12 mouse cellular contexts compared by ENCODE assay signal in the genomic region with DNA sequence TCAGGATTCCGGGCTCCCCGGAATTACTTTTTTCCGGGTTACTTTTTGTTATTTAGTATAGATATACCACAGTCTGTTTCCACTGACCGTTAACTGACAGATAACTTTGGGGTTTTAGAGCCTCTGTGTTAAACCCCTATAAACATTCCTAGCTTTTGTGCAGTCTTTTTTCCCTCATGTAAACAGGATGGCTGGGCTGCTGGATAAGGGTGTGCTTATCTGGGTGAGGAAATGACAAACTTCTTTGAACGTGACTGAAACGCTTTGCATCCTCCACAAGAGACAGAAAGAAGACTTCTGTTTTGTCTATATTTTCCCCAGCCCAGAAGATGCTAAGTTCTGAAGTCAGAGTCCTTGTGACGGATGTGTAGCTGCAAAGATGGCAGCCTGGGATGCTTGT. TPM values are rescaled to one million over a fixed set of nuclear protein-coding genes. Genes with fewer than 3 reads are reported as not detected.
DNase-seq lines count a peak whose midpoint lies in the region; ATAC-seq and TF ChIP-seq lines count a peak whose summit lies in the region.
"Had no signal": no experiment of that assay in that cellular context is flagged by ENCODE, and none has a peak within 500 bp of the region (broad histone marks: within the 10 kb centered on the region; RNA-seq: fewer than 3 reads in every experiment).

No protein-coding gene starts in this region.

- H3K27me3 ChIP-seq in kidney, embryonic 14.5 days (ENCODE audit: control insufficient read depth, insufficient read depth, low read length) = no peaks in the 10 kb centered on the region
- no peaks in the 10 kb centered on the region; the same call in 1 of the 2 replicates for H3K27me3 ChIP-seq in kidney, adult 2 months (replicated peaks; ENCODE audit: control insufficient read depth, insufficient read depth, low read length)
- no peaks in the 10 kb centered on the region for H3K27me3 ChIP-seq in embryonic facial prominence, embryonic 10.5 days (replicated peaks; ENCODE audit: low read depth, poor library complexity, severe bottlenecking)
- no peaks in the 10 kb centered on the region for H3K27me3 ChIP-seq in limb, embryonic 13.5 days
- H3K27me3 ChIP-seq in lung, embryonic 16.5 days (ENCODE audit: control insufficient read depth, insufficient read depth, low read depth, low read length) = no peaks in the 10 kb centered on the region
- H3K27me3 ChIP-seq in forebrain, embryonic 15.5 days = no peaks in the 10 kb centered on the region

- H3K9me3 ChIP-seq in kidney, embryonic 14.5 days (ENCODE audit: control insufficient read depth, low read length) = no peaks in the 10 kb centered on the region
- H3K9me3 ChIP-seq in embryonic facial prominence, embryonic 10.5 days = no peaks in the 10 kb centered on the region
- no peaks in the 10 kb centered on the region for H3K9me3 ChIP-seq in limb, embryonic 13.5 days
- no peaks in the 10 kb centered on the region for H3K9me3 ChIP-seq in lung, embryonic 16.5 days (ENCODE audit: control insufficient read depth, low read length)
- no peaks in the 10 kb centered on the region for H3K9me3 ChIP-seq in forebrain, embryonic 15.5 days
- H3K9me3 ChIP-seq: forebrain, embryonic 12.5 days had no signal

- TF ChIP-seq POLR2A in kidney, adult 2 months (IDR thresholded peaks at IDR 0.05; ENCODE audit: low read depth, low read length) = no peak

- H3K27ac ChIP-seq in kidney, embryonic 14.5 days (ENCODE audit: low read depth, low read length) = peak overlapping the region; percentile 65; the same call in 1 of the 2 replicates
- no peak overlapping the region for H3K27ac ChIP-seq in kidney, adult 2 months (ENCODE audit: insufficient read depth, low read depth, low read length)
- H3K27ac ChIP-seq in embryonic facial prominence, embryonic 10.5 days (replicated peaks) = peak overlapping the region; percentile 52
- peak overlapping the region; percentile 95; the same call in 1 of the 2 replicates for H3K27ac ChIP-seq in limb, embryonic 13.5 days
- peak overlapping the region; percentile 80 for H3K27ac ChIP-seq in lung, embryonic 16.5 days (ENCODE audit: low read length)
- no peak overlapping the region for H3K27ac ChIP-seq in forebrain, embryonic 15.5 days (replicated peaks)
- H3K27ac ChIP-seq: forebrain, embryonic 12.5 days; hindbrain, postnatal 0 days had no signal

- H3K4me2 ChIP-seq in kidney, embryonic 14.5 days (replicated peaks; ENCODE audit: low read depth, low read length) = no peak overlapping the region
- no peak overlapping the region for H3K4me2 ChIP-seq in limb, embryonic 13.5 days (replicated peaks)
- H3K4me2 ChIP-seq in lung, embryonic 16.5 days (ENCODE audit: low read depth, low read length) = no peak overlapping the region
- no peak overlapping the region for H3K4me2 ChIP-seq in forebrain, embryonic 15.5 days (replicated peaks)
- H3K4me2 ChIP-seq: forebrain, embryonic 12.5 days had no signal

- no peaks in the 10 kb centered on the region for H3K36me3 ChIP-seq in kidney, embryonic 14.5 days (ENCODE audit: control insufficient read depth, insufficient read depth, low read length)
- H3K36me3 ChIP-seq in kidney, adult 2 months (ENCODE audit: control insufficient read depth, insufficient read depth, low read length) = no peaks in the 10 kb centered on the region
- H3K36me3 ChIP-seq in embryonic facial prominence, embryonic 10.5 days (replicated peaks) = no peaks in the 10 kb centered on the region
- no peaks in the 10 kb centered on the region for H3K36me3 ChIP-seq in limb, embryonic 13.5 days
- no peaks in the 10 kb centered on the region for H3K36me3 ChIP-seq in lung, embryonic 16.5 days (ENCODE audit: control insufficient read depth, insufficient read depth, low read length)
- no peaks in the 10 kb centered on the region for H3K36me3 ChIP-seq in forebrain, embryonic 15.5 days
- H3K36me3 ChIP-seq: forebrain, embryonic 12.5 days had no signal

- DNase-seq in kidney, adult 2 months = no peak
- no peak for DNase-seq in embryonic facial prominence, embryonic 10.5 days (ENCODE audit: low spot score)
- DNase-seq in cerebellum, postnatal 14 days = no peak
- DNase-seq in cerebellum, adult 9-11 months = no peak
- DNase-seq: cerebellum, adult 2 months; gastrocnemius, postnatal 14 days had no signal

- TF ChIP-seq CTCF in kidney, adult 2 months (conservative IDR thresholded peaks at IDR 0.05; ENCODE audit: insufficient read depth, insufficient read length, low read depth, low read length) = no peak

- no peak overlapping the region for H3K9ac ChIP-seq in kidney, embryonic 14.5 days (ENCODE audit: low read depth, low read length)
- H3K9ac ChIP-seq in limb, embryonic 13.5 days = no peak overlapping the region
- no peak overlapping the region for H3K9ac ChIP-seq in lung, embryonic 16.5 days (ENCODE audit: low read length)
- no peak overlapping the region for H3K9ac ChIP-seq in forebrain, embryonic 15.5 days (replicated peaks)
- H3K9ac ChIP-seq: forebrain, embryonic 12.5 days had no signal

- H3K4me1 ChIP-seq in kidney, embryonic 14.5 days (ENCODE audit: control insufficient read depth, insufficient read depth, low read length) = peaks cover 23% of the 10 kb centered on the region
- no peaks in the 10 kb centered on the region for H3K4me1 ChIP-seq in kidney, adult 2 months (ENCODE audit: control insufficient read depth, insufficient read depth, low read length)
- peaks cover 42% of the 10 kb centered on the region for H3K4me1 ChIP-seq in embryonic facial prominence, embryonic 10.5 days
- peaks cover 67% of the 10 kb centered on the region for H3K4me1 ChIP-seq in limb, embryonic 13.5 days
- H3K4me1 ChIP-seq in lung, embryonic 16.5 days (replicated peaks; ENCODE audit: control insufficient read depth, insufficient read depth, low read length) = peaks cover 14% of the 10 kb centered on the region
- peaks cover 31% of the 10 kb centered on the region for H3K4me1 ChIP-seq in forebrain, embryonic 15.5 days

- ATAC-seq in kidney, embryonic 14.5 days (ENCODE audit: low FRiP score, low TSS enrichment) = no peak
- ATAC-seq in limb, embryonic 13.5 days (ENCODE audit: low FRiP score, low read depth) = no peak
- ATAC-seq in lung, embryonic 16.5 days (ENCODE audit: low read depth) = peak; percentile 80
- no peak for ATAC-seq in forebrain, embryonic 15.5 days (replicated peaks)
- ATAC-seq: hindbrain, postnatal 0 days had no signal

- no peak overlapping the region for H3K4me3 ChIP-seq in kidney, embryonic 14.5 days (ENCODE audit: low read length)
- H3K4me3 ChIP-seq in kidney, adult 2 months (ENCODE audit: insufficient read depth, low read depth, low read length) = no peak overlapping the region
- H3K4me3 ChIP-seq in embryonic facial prominence, embryonic 10.5 days = no peak overlapping the region
- H3K4me3 ChIP-seq in limb, embryonic 13.5 days = no peak overlapping the region
- H3K4me3 ChIP-seq in lung, embryonic 16.5 days (ENCODE audit: low read length) = no peak overlapping the region
- no peak overlapping the region for H3K4me3 ChIP-seq in forebrain, embryonic 15.5 days
- H3K4me3 ChIP-seq: forebrain, embryonic 12.5 days had no signal

- 62% methylated on average over 7 of the region's 7 CpGs for WGBS in kidney, embryonic 14.5 days
- WGBS in kidney, adult 2 months = 76% methylated on average over 7 of the region's 7 CpGs
- 74% methylated on average over 7 of the region's 7 CpGs for WGBS in embryonic facial prominence, embryonic 10.5 days
- WGBS in limb, embryonic 13.5 days = 43% methylated on average over 7 of the region's 7 CpGs
- WGBS in lung, embryonic 16.5 days = 35% methylated on average over 7 of the region's 7 CpGs
- WGBS in forebrain, embryonic 15.5 days = 67% methylated on average over 7 of the region's 7 CpGs

RNA-seq across cellular contexts. Expression of a gene that starts 10.9 kb away (rescaled TPM):
- 2,297 and 2,617 TPM in 2 replicates for polyA plus RNA-seq in kidney, embryonic 14.5 days (2014; fragmentation: Nextera tagmentation; extraction: Ambion mirVana)
- polyA plus RNA-seq in kidney, adult 2 months (2012; rRNA removed) = 8.4 and 16.5 TPM in 2 replicates
- 1,878 and 2,201 TPM in 2 replicates for polyA plus RNA-seq in embryonic facial prominence, embryonic 10.5 days (2016; fragmentation: Nextera tagmentation; extraction: Ambion mirVana)
- 1,770 and 1,957 TPM in 2 replicates for polyA plus RNA-seq in limb, embryonic 13.5 days (2015; fragmentation: Nextera tagmentation; extraction: Ambion mirVana)
- 1,483 and 1,593 TPM in 2 replicates for polyA plus RNA-seq in lung, embryonic 16.5 days (2015; fragmentation: Nextera tagmentation; extraction: Ambion mirVana)
- 313 and 315 TPM in 2 replicates for polyA plus RNA-seq in forebrain, embryonic 15.5 days (2015; fragmentation: Nextera tagmentation; extraction: Ambion mirVana)

RNA-seq across cellular contexts. Expression of a gene that starts 18.9 kb away (rescaled TPM):
- 31.2 and 31.8 TPM in 2 replicates for polyA plus RNA-seq in kidney, embryonic 14.5 days (2014; fragmentation: Nextera tagmentation; extraction: Ambion mirVana)
- 2.6 and 2.9 TPM in 2 replicates for polyA plus RNA-seq in kidney, adult 2 months (2012; rRNA removed)
- 17.7 and 17.9 TPM in 2 replicates for polyA plus RNA-seq in embryonic facial prominence, embryonic 10.5 days (2016; fragmentation: Nextera tagmentation; extraction: Ambion mirVana)
- polyA plus RNA-seq in limb, embryonic 13.5 days (2015; fragmentation: Nextera tagmentation; extraction: Ambion mirVana) = 52.3 and 55.4 TPM in 2 replicates
- polyA plus RNA-seq in lung, embryonic 16.5 days (2015; fragmentation: Nextera tagmentation; extraction: Ambion mirVana) = 15.6 and 16.0 TPM in 2 replicates
- 14.9 and 17.3 TPM in 2 replicates for polyA plus RNA-seq in forebrain, embryonic 15.5 days (2015; fragmentation: Nextera tagmentation; extraction: Ambion mirVana)

Comparison
In these comparisons a context has a peak if more than half of its experiments do, and no peak if none do; other contexts are left out.
1. H3K27ac ChIP-seq: peak in kidney, embryonic 14.5 days (single experiment), embryonic facial prominence, embryonic 10.5 days (single experiment), limb, embryonic 13.5 days (single experiment) and lung, embryonic 16.5 days (single experiment); none in kidney, adult 2 months (single experiment) and forebrain, embryonic 15.5 days (single experiment).
2. RNA of a gene that starts 10.9 kb away (polyA plus RNA-seq): 2,297 to 2,617 TPM in kidney, embryonic 14.5 days, 1,770 to 1,957 TPM in limb, embryonic 13.5 days, 1,878 to 2,201 TPM in embryonic facial prominence, embryonic 10.5 days, 1,483 to 1,593 TPM in lung, embryonic 16.5 days and 313 to 315 TPM in forebrain, embryonic 15.5 days; 8.4 to 16.5 TPM in kidney, adult 2 months; every median in the first group is over 10 times any median in the second.